Mouse (Mus musculus) stomach, postnatal 0 days (tissue): ENCODE data around the gene Enthd1.

Source experiments
- CTCF ChIP-seq: IDR thresholded peaks from 2 replicates; pipeline ENCODE4 v1.5.1; 2016; ENCODE audit warnings: antibody characterized with exemption, low read depth, mild to moderate bottlenecking, moderate library complexity
- EP300 ChIP-seq: optimal IDR thresholded peaks from 2 replicates; pipeline ENCODE3; 2016; ENCODE audit warnings: antibody characterized with exemption

DNA sequence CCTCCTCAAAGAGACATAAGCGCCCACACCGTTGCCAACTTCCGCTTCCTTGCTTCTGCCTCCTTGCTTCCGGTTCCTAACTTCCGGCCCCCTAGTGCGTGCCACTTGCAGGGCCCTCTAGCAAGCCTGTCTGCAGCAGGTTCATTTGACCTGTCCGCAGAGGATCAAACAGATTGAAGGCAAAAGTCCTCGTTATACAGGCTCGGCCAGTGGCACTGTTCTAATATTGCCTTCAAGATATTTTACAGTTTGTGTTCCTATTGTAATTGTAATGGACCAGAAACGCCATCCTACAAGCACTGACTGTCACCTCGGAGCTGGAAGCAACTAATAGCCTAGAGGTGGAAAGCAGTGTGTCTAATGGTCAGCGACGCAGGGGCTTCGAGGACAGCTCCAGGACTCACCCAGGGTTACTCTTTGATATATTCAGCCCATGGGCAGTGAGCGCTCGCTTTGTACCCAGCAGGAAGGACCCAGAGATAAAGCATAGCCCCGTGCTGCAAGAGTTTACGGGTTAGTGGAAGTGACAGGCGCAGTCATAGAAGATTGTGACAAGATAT, at the start of gene Enthd1:
- TF ChIP-seq EP300 (no peak), CTCF (no peak)
